Mouse (Mus musculus) liver, adult 2 months (tissue): ENCODE data around the gene Foxl2.

ENCODE experiments used
- CTCF ChIP-seq: fragments of 200-500 bp; IDR thresholded peaks from 2 replicates; pipeline ENCODE4 v1.5.1; 2011; ENCODE audit warnings: low read depth, low read length, control low read depth
- POLR2A ChIP-seq: fragments of 200-500 bp; IDR thresholded peaks from 2 replicates; pipeline ENCODE4 v1.6.1; 2011; ENCODE audit warnings: low read length, control low read depth; ENCODE audit not compliant: insufficient read depth; ENCODE audit errors: extremely low read depth

GRCm38 (mm10) chr9:98929496-98929895, 25.6 kb upstream of the Foxl2 start:
- TF ChIP-seq CTCF = peak; percentile 25; the same call in 1 of the 2 replicates
- TF ChIP-seq POLR2A = no peak
